Mouse (Mus musculus) intestine, postnatal 0 days (tissue): ENCODE results near the gene Sptlc2. TPM values are rescaled to one million over a fixed set of nuclear protein-coding genes. Genes with fewer than 3 reads are reported as not detected.

Source experiments
- ATAC-seq: fragments of 200-750 bp; cut with Nextera tagmentation; 2 replicates; pipeline ENCODE4 v1.8.0; 2017; ENCODE audit warnings: mild to moderate bottlenecking, moderate TSS enrichment, moderate library complexity
- H3K27ac ChIP-seq: fragments of 300-500 bp; sonication (generic); 2 replicates; pipeline ENCODE4 v1.5.1; 2014; ENCODE audit warnings: mild to moderate bottlenecking, low read depth, low read length, moderate library complexity
- H3K27me3 ChIP-seq: fragments of 300-500 bp; sonication (generic); replicated peaks from 2 replicates; pipeline ENCODE4 v1.6.1; 2014; ENCODE audit warnings: low read length, mixed read lengths; ENCODE audit not compliant: control insufficient read depth, insufficient read depth
- H3K36me3 ChIP-seq: fragments of 300-500 bp; sonication (generic); 2 replicates; pipeline ENCODE4 v1.6.1; 2014; ENCODE audit warnings: mild to moderate bottlenecking, moderate library complexity; ENCODE audit not compliant: control insufficient read depth, insufficient read depth
- H3K4me1 ChIP-seq: fragments of 300-500 bp; sonication (generic); replicated peaks from 2 replicates; pipeline ENCODE4 v1.6.1; 2014; ENCODE audit warnings: antibody characterized with exemption, low read length, mixed read lengths; ENCODE audit not compliant: control insufficient read depth, insufficient read depth
- H3K4me2 ChIP-seq: fragments of 300-500 bp; sonication (generic); replicated peaks from 2 replicates; pipeline ENCODE4 v1.6.1; 2014; ENCODE audit warnings: low read depth, mild to moderate bottlenecking, moderate library complexity
- H3K4me3 ChIP-seq: fragments of 300-500 bp; sonication (generic); 2 replicates; pipeline ENCODE4 v1.5.1; 2014; ENCODE audit warnings: low read depth, low read length
- H3K9ac ChIP-seq: fragments of 300-500 bp; sonication (generic); 2 replicates; pipeline ENCODE4 v1.6.1; 2014; ENCODE audit warnings: mild to moderate bottlenecking, low read depth, low read length
- H3K9me3 ChIP-seq: fragments of 300-500 bp; sonication (generic); 2 replicates; pipeline ENCODE4 v1.6.1; 2016; ENCODE audit warnings: mixed run types; ENCODE audit not compliant: control insufficient read depth
- CTCF ChIP-seq: sonication (generic); IDR thresholded peaks from 2 replicates; pipeline ENCODE4 v1.5.1; 2016; ENCODE audit warnings: low read depth, mild to moderate bottlenecking, control low read depth, antibody characterized with exemption, moderate library complexity
- WGBS: fragments of 180-500 bp; shearing (Covaris S2); extraction: QIAGEN DNeasy Blood & Tissue Kit; methylation state at CpG from one replicate; pipeline ENCODE4 v1.1.7; 2014; 5-methylcytosine and 5-hydroxymethylcytosine counted together
- polyA plus RNA-seq: library from polyadenylated mRNA; unstranded; fragments of >200 nt; fragmentation: Nextera tagmentation; extraction: Ambion mirVana; gene quantifications from 2 replicates; pipeline ENCODE4 v1.2.1, GENCODE M21; 2015

Gene Sptlc2
- polyA plus RNA-seq, 1 experiment from 2014 or later, result 186 TPM

- 79% methylated on average over 9 of the region's 9 CpGs for WGBS
- no peaks in the 10 kb centered on the region for H3K9me3 ChIP-seq
- no peak for TF ChIP-seq CTCF
- H3K4me3 ChIP-seq, result no peak overlapping the region
- H3K36me3 ChIP-seq, result peaks cover 64% of the 10 kb centered on the region
- H3K27me3 ChIP-seq, result no peaks in the 10 kb centered on the region
- no peak for ATAC-seq
- H3K27ac ChIP-seq, result peak overlapping the region; percentile 21; the same call in 1 of the 2 replicates
- no peak overlapping the region for H3K9ac ChIP-seq
- H3K4me1 ChIP-seq, result peaks cover 4% of the 10 kb centered on the region; the same call in 1 of the 2 replicates
- H3K4me2 ChIP-seq, result no peak overlapping the region
These were observed 113.0 kb downstream of the Sptlc2 start for GRCm38 (mm10) chr12:87274853-87275831.

DNA sequence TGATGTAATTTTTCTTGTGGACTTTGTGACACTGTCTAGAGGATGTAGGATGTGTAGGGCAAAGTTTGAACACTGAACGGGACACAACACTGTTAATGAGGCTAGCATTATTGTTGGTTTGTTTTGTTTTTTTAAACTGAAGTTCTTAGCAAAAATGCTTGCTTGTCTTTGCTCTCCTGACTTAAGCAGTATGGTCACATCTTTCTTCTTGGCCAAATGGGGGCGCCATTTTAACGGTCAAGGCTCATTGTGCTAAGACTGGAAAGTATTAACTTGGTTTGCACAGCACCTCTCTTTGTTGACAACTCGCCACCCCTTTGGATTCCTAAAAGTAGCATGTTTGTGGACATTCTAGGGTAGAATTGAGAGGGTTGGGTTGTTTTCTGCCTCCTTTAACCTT lies 120.5 kb downstream of the Sptlc2 start:
- Histone ChIP-seq H3K27ac (no peak overlapping the region), H3K9me3 (no peaks in the 10 kb centered on the region), H3K4me1 (no peaks in the 10 kb centered on the region), H3K9ac (no peak overlapping the region), H3K36me3 (peaks cover 46% of the 10 kb centered on the region), H3K27me3 (no peaks in the 10 kb centered on the region), H3K4me3 (peak overlapping the region; percentile 87), H3K4me2 (peak overlapping the region; percentile 89)
- WGBS, result 18% methylated on average over 4 of the region's 4 CpGs
- TF ChIP-seq CTCF, result peak; percentile 73
- ATAC-seq, result no peak

DNA sequence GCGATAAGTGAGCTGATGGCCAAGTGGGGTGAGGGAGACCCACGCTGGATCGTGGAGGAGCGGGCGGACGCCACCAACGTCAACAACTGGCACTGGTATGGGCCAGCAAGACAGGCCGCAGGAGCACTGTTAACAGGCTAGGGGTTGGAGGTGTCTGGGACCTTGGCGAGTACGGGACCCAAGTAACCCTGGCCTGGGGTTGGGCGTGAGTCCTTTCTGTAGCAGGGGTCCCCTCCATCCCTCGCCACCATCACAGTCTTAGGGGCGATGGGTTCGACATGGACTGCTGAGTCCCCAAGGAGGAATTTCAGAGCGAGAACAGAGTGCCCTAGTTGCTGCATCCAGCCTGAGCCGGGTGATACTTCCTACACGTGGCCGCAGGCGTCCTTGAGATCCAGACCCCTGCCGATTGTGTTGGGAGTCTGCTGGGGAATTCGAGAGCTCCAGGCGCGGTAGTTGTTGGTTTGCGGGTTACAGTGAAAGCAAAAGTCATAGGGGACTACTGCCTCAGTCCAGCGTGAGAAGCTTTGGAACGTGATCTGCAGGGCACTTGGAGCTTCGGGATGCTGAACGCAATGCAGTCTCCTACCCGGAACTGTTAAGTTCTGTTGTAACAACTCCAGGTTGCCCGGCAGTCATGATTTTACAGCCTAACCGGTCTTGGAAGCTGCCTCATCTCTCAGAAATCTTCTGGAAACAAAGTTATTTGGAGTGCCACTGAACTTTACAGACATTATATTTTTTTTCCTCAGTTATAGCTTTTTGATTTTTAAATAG lies 121.1 kb downstream of the Sptlc2 start:
- ATAC-seq, result peak; percentile 32
- Histone ChIP-seq H3K9me3 (no peaks in the 10 kb centered on the region), H3K36me3 (peaks cover 46% of the 10 kb centered on the region), H3K27ac (peak overlapping the region; percentile 77), H3K27me3 (no peaks in the 10 kb centered on the region), H3K4me2 (peak overlapping the region; percentile 89), H3K4me3 (peak overlapping the region; percentile 87), H3K4me1 (no peaks in the 10 kb centered on the region), H3K9ac (peak overlapping the region; percentile 70)
- TF ChIP-seq CTCF, result no peak
- under 1% methylated on average over 31 of the region's 31 CpGs for WGBS

DNA sequence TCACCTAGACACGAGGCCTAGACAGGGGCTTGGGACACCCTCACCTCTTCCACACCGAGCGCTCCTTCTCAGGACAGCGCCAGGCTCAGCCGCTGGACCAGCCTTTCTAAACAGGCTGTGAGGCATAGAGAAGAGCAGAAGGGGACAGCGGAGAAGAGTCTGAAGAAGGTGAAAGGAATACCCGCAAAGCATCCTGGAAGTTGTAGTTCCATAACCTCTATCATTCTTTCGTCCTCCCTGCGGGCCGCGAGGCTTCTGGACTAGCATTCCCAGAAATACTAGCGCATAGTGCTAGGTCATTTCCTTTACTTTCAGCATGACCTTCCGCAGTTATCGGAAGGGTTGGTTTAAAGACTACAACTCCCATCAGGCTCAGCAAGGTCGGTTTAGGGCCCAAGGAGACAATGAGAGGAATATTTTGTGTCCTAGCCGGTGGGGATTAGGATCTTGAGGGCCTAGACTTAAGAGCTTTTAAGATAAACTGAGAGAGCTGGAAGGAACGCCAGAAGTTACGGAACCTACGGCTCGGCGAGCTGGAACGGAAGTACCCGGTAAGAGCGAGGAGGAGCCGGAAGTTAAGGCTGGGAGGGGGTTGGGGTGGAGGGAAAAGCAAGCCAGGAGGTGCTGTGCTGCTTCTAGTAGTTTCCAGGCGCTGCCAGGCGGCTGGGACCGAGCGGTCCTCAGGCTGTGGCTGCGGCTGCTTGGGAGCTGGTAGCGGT lies 121.9 kb downstream of the Sptlc2 start, which contains the start of the genes Vipas39 and Ahsa1:
Vipas39 (minus strand) TSS at position 149 of the 719 bp plus-strand sequence.
Ahsa1 (plus strand) TSS at position 372 of the 719 bp plus-strand sequence.
- peaks cover 45% of the 10 kb centered on the region for H3K36me3 ChIP-seq
- H3K27me3 ChIP-seq, result no peaks in the 10 kb centered on the region
- WGBS, result under 1% methylated on average over 31 of the region's 31 CpGs
- peak within 1 kb of the TSS; percentile 87 for H3K4me3 ChIP-seq
- ATAC-seq, result peak; percentile 97
- TF ChIP-seq CTCF, result peak; percentile 67
- H3K27ac ChIP-seq, result peak within 1 kb of the TSS; percentile 77
- no peaks in the 10 kb centered on the region for H3K4me1 ChIP-seq
- H3K4me2 ChIP-seq, result peak within 1 kb of the TSS; percentile 89
- no peaks in the 10 kb centered on the region for H3K9me3 ChIP-seq
- H3K9ac ChIP-seq, result peak within 1 kb of the TSS; percentile 70

DNA sequence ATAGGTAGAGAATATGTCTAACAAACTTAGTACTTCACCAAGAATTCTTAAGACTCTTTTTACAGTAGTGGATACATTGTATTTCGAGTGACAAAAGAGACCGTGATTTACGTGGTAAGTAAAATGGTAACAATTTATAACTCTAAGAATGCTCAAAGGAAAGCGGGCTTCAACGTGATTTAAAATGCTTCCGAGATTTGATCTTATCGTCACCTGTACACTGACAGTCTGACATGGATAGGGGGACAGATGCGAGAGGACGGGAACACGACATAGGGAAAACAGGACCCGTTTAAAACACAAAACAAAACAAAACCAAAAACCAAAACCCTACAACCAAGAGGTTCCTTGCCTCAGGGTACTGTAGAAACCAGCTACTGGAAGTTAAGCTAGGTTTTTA lies 122.7 kb downstream of the Sptlc2 start:
- H3K27me3 ChIP-seq, result no peaks in the 10 kb centered on the region
- H3K4me1 ChIP-seq, result no peaks in the 10 kb centered on the region
- peak overlapping the region; percentile 77 for H3K27ac ChIP-seq
- H3K36me3 ChIP-seq, result peaks cover 41% of the 10 kb centered on the region
- H3K9ac ChIP-seq, result peak overlapping the region; percentile 70
- H3K4me2 ChIP-seq, result peak overlapping the region; percentile 89
- no peak for TF ChIP-seq CTCF
- 14% methylated on average over 11 of the region's 11 CpGs for whole genome bisulfite sequencing
- H3K4me3 ChIP-seq, result peak overlapping the region; percentile 87
- no peak for ATAC-seq
- H3K9me3 ChIP-seq, result no peaks in the 10 kb centered on the region
